In genomic region chr12:4917805-4918591, GRCm38 (mm10) we compare ENCODE assay signal across 8 mouse cellular contexts. TPM values are rescaled to one million over a fixed set of nuclear protein-coding genes. Genes with fewer than 3 reads are reported as not detected.
DNase-seq lines count a peak whose midpoint lies in the region; ATAC-seq and TF ChIP-seq lines count a peak whose summit lies in the region.

No protein-coding gene starts in this region.

- peak; percentile 51 for ATAC-seq in heart, embryonic 14.5 days (ENCODE audit: insufficient number of reproducible peaks, insufficient read depth, low FRiP score, low read depth)
- peak; percentile 51 for ATAC-seq in liver, embryonic 14.5 days (ENCODE audit: insufficient read depth)
- ATAC-seq in stomach, postnatal 0 days (ENCODE audit: low FRiP score, low TSS enrichment), result peak; percentile 47

- peak; percentile 71 to 77 for DNase-seq in adrenal gland, postnatal 36 days
- DNase-seq in fibroblast of lung, adult 2 months (ENCODE audit: low read depth), result peak; percentile 47
- peak; percentile 70 for DNase-seq in kidney, postnatal 10 days
- peak; percentile 33 to 60 (median 36) for DNase-seq in liver, embryonic 14.5 days (ENCODE audit: low read depth in 3 of 3, low spot score in 3 of 3)
- peak; percentile 88 for DNase-seq in neural tube, embryonic 10.5 days (ENCODE audit: extremely low spot score, low spot score)
- peak; percentile 60 for DNase-seq in stomach, postnatal 0 days (ENCODE audit: low spot score)

- no peak for TF ChIP-seq CTCF in C2C12 (IDR thresholded peaks at IDR 0.05; ENCODE audit: control insufficient read depth, insufficient read depth, insufficient read length)
- no peak for TF ChIP-seq CTCF in liver, embryonic 14.5 days (IDR thresholded peaks at IDR 0.05; ENCODE audit: low read depth)
- TF ChIP-seq CTCF in stomach, postnatal 0 days (IDR thresholded peaks at IDR 0.05; ENCODE audit: low read depth), result no peak

- H3K4me1 ChIP-seq in heart, embryonic 14.5 days (ENCODE audit: control insufficient read depth in 2 of 2, insufficient read depth in 2 of 2, low read length in 2 of 2), result peaks cover 4 to 16% of the 10 kb centered on the region in 2 experiments; a peak in 3 of 4 replicates
- peaks cover 7 to 8% of the 10 kb centered on the region in 2 experiments for H3K4me1 ChIP-seq in liver, embryonic 14.5 days (replicated peaks; ENCODE audit: control insufficient read depth in 2 of 2, insufficient read depth in 2 of 2, low read length in 1 of 2)
- no peaks in the 10 kb centered on the region for H3K4me1 ChIP-seq in stomach, postnatal 0 days (replicated peaks; ENCODE audit: control insufficient read depth, insufficient read depth)

- peaks cover 48% of the 10 kb centered on the region for H3K79me3 ChIP-seq in C2C12 (ENCODE audit: low read depth)

- H3K9me3 ChIP-seq in heart, embryonic 14.5 days (ENCODE audit: control insufficient read depth, low read length), result no peaks in the 10 kb centered on the region
- no peaks in the 10 kb centered on the region for H3K9me3 ChIP-seq in liver, embryonic 14.5 days (ENCODE audit: control insufficient read depth, low read length)
- H3K9me3 ChIP-seq in stomach, postnatal 0 days (ENCODE audit: control insufficient read depth, low read length), result no peaks in the 10 kb centered on the region

- WGBS in heart, embryonic 14.5 days, result under 1% methylated on average over 39 of the region's 48 CpGs
- WGBS in liver, embryonic 14.5 days (ENCODE audit: insufficient replicate concordance), result under 1% methylated on average over 48 of the region's 48 CpGs
- WGBS in stomach, postnatal 0 days, result under 1% methylated on average over 48 of the region's 48 CpGs

- TF ChIP-seq EP300 in liver, embryonic 14.5 days (IDR thresholded peaks at IDR 0.05; ENCODE audit: low read depth), result no peak
- no peak for TF ChIP-seq EP300 in stomach, postnatal 0 days (optimal IDR thresholded peaks at IDR 0.05)

- peak overlapping the region; percentile 70 for H3K4me2 ChIP-seq in heart, embryonic 14.5 days (ENCODE audit: low read length)
- H3K4me2 ChIP-seq in liver, embryonic 14.5 days (ENCODE audit: low read depth), result peak overlapping the region; percentile 64
- peak overlapping the region; percentile 73 for H3K4me2 ChIP-seq in stomach, postnatal 0 days (replicated peaks; ENCODE audit: low read depth)

- H3K27me3 ChIP-seq in C2C12 (ENCODE audit: control insufficient read depth, insufficient read depth, insufficient read length), result no peaks in the 10 kb centered on the region
- H3K27me3 ChIP-seq in heart, embryonic 14.5 days (ENCODE audit: control insufficient read depth, insufficient read depth, low read length), result no peaks in the 10 kb centered on the region
- no peaks in the 10 kb centered on the region for H3K27me3 ChIP-seq in liver, embryonic 14.5 days (ENCODE audit: control insufficient read depth, insufficient read depth, low read length)
- H3K27me3 ChIP-seq in stomach, postnatal 0 days (ENCODE audit: control insufficient read depth, insufficient read depth, low read length), result no peaks in the 10 kb centered on the region

- peak overlapping the region; percentile 68 for H3K4me3 ChIP-seq in C2C12 (ENCODE audit: insufficient read depth, poor library complexity, severe bottlenecking)
- H3K4me3 ChIP-seq in heart, embryonic 14.5 days (ENCODE audit: control insufficient read depth in 1 of 2, insufficient read depth in 1 of 2, low read depth in 1 of 2, low read length in 2 of 2), result peak overlapping the region; percentile 80 to 99
- peak overlapping the region; percentile 89 to 90 for H3K4me3 ChIP-seq in liver, embryonic 14.5 days (ENCODE audit: insufficient read depth in 1 of 2, low read depth in 2 of 2, low read length in 2 of 2)
- H3K4me3 ChIP-seq in stomach, postnatal 0 days (ENCODE audit: low read depth, low read length), result peak overlapping the region; percentile 100

- peaks cover 4% of the 10 kb centered on the region for H3K36me3 ChIP-seq in C2C12 (ENCODE audit: control insufficient read depth, insufficient read depth)
- no peaks in the 10 kb centered on the region for H3K36me3 ChIP-seq in heart, embryonic 14.5 days (ENCODE audit: control insufficient read depth, insufficient read depth, low read length)
- no peaks in the 10 kb centered on the region for H3K36me3 ChIP-seq in liver, embryonic 14.5 days (replicated peaks; ENCODE audit: control insufficient read depth, insufficient read depth, low read depth)
- H3K36me3 ChIP-seq in stomach, postnatal 0 days (ENCODE audit: control insufficient read depth, insufficient read depth, low read length), result no peaks in the 10 kb centered on the region

- peak overlapping the region; percentile 93 to 98 for H3K27ac ChIP-seq in heart, embryonic 14.5 days (replicated peaks in 1 of 2; ENCODE audit: control insufficient read depth in 1 of 2, insufficient read depth in 1 of 2, low read depth in 2 of 2, low read length in 2 of 2)
- peak overlapping the region; percentile 47 for H3K27ac ChIP-seq in liver, embryonic 14.5 days
- peak overlapping the region; percentile 99 for H3K27ac ChIP-seq in stomach, postnatal 0 days (replicated peaks)

- peaks cover 58% of the 10 kb centered on the region for H3K79me2 ChIP-seq in C2C12 (ENCODE audit: control insufficient read depth, insufficient read depth)

- peak overlapping the region; percentile 100 for H3K9ac ChIP-seq in heart, embryonic 14.5 days (ENCODE audit: low read length)
- H3K9ac ChIP-seq in liver, embryonic 14.5 days (replicated peaks), result peak overlapping the region; percentile 97
- peak overlapping the region; percentile 99 for H3K9ac ChIP-seq in stomach, postnatal 0 days (ENCODE audit: low read length)

- peak overlapping the region; percentile 99 for H3ac ChIP-seq in C2C12 (ENCODE audit: control insufficient read depth, insufficient read length, low read depth)

TF ChIP-seq in C2C12, 6 proteins besides CTCF, POLR2A, EP300 and RAD21:
- TF ChIP-seq MYOD1 (IDR thresholded peaks at IDR 0.05; ENCODE audit: control insufficient read depth, insufficient read length, low read depth), result no peak
- no peak for TF ChIP-seq FOSL1 (IDR thresholded peaks at IDR 0.05; ENCODE audit: insufficient read depth, low read length, poor library complexity, severe bottlenecking)
- TF ChIP-seq CEBPB (IDR thresholded peaks at IDR 0.05; ENCODE audit: low read depth), result no peak
- no peak for TF ChIP-seq MYOG (IDR thresholded peaks at IDR 0.05; ENCODE audit: control insufficient read depth, extremely low read depth, insufficient read length)
- no peak for TF ChIP-seq MAX (IDR thresholded peaks at IDR 0.05)
- TF ChIP-seq USF1 (IDR thresholded peaks at IDR 0.05; ENCODE audit: low read depth), result no peak
TF ChIP-seq in C2C12: peak in this region for 0.

RNA-seq across cellular contexts. Expression of gene Atad2b, which starts 0.8 kb away (rescaled TPM):
- polyA plus RNA-seq in C2C12 (2012; fragmentation: generic; extraction: Trizol), result 2.3 TPM
- total RNA-seq in adrenal gland, postnatal 36 days (2021), result 10 to 100 TPM; 26.4 to 30.6 TPM
- 13.0 and 15.0 TPM in 2 replicates for polyA plus RNA-seq in heart, embryonic 14.5 days (2014; fragmentation: Nextera tagmentation; extraction: Ambion mirVana)
- polyA plus RNA-seq in liver, embryonic 14.5 days (2012; rRNA removed), result 5.5 and 6.6 TPM in 2 replicates
- 7.0 and 8.1 TPM in 2 replicates for polyA plus RNA-seq in liver, embryonic 14.5 days (2014; fragmentation: Nextera tagmentation; extraction: Ambion mirVana)
- 4.1 and 4.6 TPM in 2 replicates for polyA plus RNA-seq in stomach, postnatal 0 days (2015; fragmentation: Nextera tagmentation; extraction: Ambion mirVana)

RNA-seq across cellular contexts. Expression of gene Ubxn2a, which starts 10.5 kb away (rescaled TPM):
- 4.1 TPM for polyA plus RNA-seq in C2C12 (2012; fragmentation: generic; extraction: Trizol)
- 10 to 100 TPM; 41.3 to 43.3 TPM for total RNA-seq in adrenal gland, postnatal 36 days (2021)
- 31.1 and 34.2 TPM in 2 replicates for polyA plus RNA-seq in heart, embryonic 14.5 days (2014; fragmentation: Nextera tagmentation; extraction: Ambion mirVana)
- polyA plus RNA-seq in liver, embryonic 14.5 days (2012; rRNA removed), result 3.9 and 7.4 TPM in 2 replicates
- polyA plus RNA-seq in liver, embryonic 14.5 days (2014; fragmentation: Nextera tagmentation; extraction: Ambion mirVana), result 23.0 and 26.4 TPM in 2 replicates
- 35.2 and 37.6 TPM in 2 replicates for polyA plus RNA-seq in stomach, postnatal 0 days (2015; fragmentation: Nextera tagmentation; extraction: Ambion mirVana)

RNA-seq across cellular contexts. Expression of gene Mfsd2b, which starts 43.8 kb away (rescaled TPM):
- polyA plus RNA-seq in C2C12 (2012; fragmentation: generic; extraction: Trizol), result 0.08 TPM
- under 1 TPM; 0.30 to 0.60 TPM for total RNA-seq in adrenal gland, postnatal 36 days (2021)
- polyA plus RNA-seq in heart, embryonic 14.5 days (2014; fragmentation: Nextera tagmentation; extraction: Ambion mirVana), result 1.7 and 1.8 TPM in 2 replicates
- polyA plus RNA-seq in liver, embryonic 14.5 days (2012; rRNA removed), result 45.9 and 53.1 TPM in 2 replicates
- polyA plus RNA-seq in liver, embryonic 14.5 days (2014; fragmentation: Nextera tagmentation; extraction: Ambion mirVana), result 54.6 and 62.6 TPM in 2 replicates
- 0.30 and 0.38 TPM in 2 replicates for polyA plus RNA-seq in stomach, postnatal 0 days (2015; fragmentation: Nextera tagmentation; extraction: Ambion mirVana)

Comparison
In these comparisons a context has a peak if more than half of its experiments do, and no peak if none do; other contexts are left out.
1. Peak in every context shown above with its lines: DNase-seq, ATAC-seq, H3K4me3 ChIP-seq and H3K27ac ChIP-seq.
2. DNase-seq: peak in every context shown above with its lines; median percentile 88 in neural tube, embryonic 10.5 days; 74 in adrenal gland, postnatal 36 days; 70 in kidney, postnatal 10 days; 60 in stomach, postnatal 0 days; 47 in fibroblast of lung, adult 2 months; 36 in liver, embryonic 14.5 days.
3. H3K27ac ChIP-seq: peak in every context shown above with its lines; median percentile 99 in stomach, postnatal 0 days; 96 in heart, embryonic 14.5 days; 47 in liver, embryonic 14.5 days.
4. RNA of gene Mfsd2b, which starts 43.8 kb away (polyA plus RNA-seq): 45.9 to 62.6 TPM in liver, embryonic 14.5 days; 1.7 to 1.8 TPM in heart, embryonic 14.5 days, 0.30 to 0.38 TPM in stomach, postnatal 0 days and 0.08 TPM in C2C12 (single experiment); every median in the first group is over 10 times any median in the second.